Mouse (Mus musculus): Measurements from ENCODE around the gene Ptpn22. TPM values are rescaled to one million over a fixed set of nuclear protein-coding genes. Genes with fewer than 3 reads are reported as not detected.

Gene Ptpn22
- polyA plus RNA-seq, 1 experiment: 9.6 TPM

- 83% methylated on average over 7 of the region's 7 CpGs for WGBS
- no peak for DNase-seq (ENCODE audit: low read depth, low spot score)
These were observed 2.4 kb upstream of the Ptpn22 start for GRCm38 (mm10) chr3:103857036-103857805.

- DNase-seq (ENCODE audit: low read depth, low spot score): no peak
- WGBS: 92% methylated on average over 6 of the region's 6 CpGs
These were observed 1.5 kb upstream of the Ptpn22 start for GRCm38 (mm10) chr3:103857977-103858563.

- DNase-seq (ENCODE audit: low read depth, low spot score): no peak
- WGBS: 48% methylated on average over 6 of the region's 6 CpGs
These were observed 326 bp downstream of the Ptpn22 start for GRCm38 (mm10) chr3:103859851-103860391.

- WGBS: 48% methylated on average over 4 of the region's 4 CpGs
- no peak for DNase-seq (ENCODE audit: low read depth, low spot score)
These were observed 3.2 kb downstream of the Ptpn22 start for GRCm38 (mm10) chr3:103862721-103863220.

- WGBS: 75% methylated on average over 6 of the region's 6 CpGs
- no peak for DNase-seq (ENCODE audit: low read depth, low spot score)
These were observed 4.6 kb downstream of the Ptpn22 start for GRCm38 (mm10) chr3:103864200-103864599.

GRCm38 (mm10) chr3:103867424-103867971 is 7.9 kb downstream of the Ptpn22 start:
- no peak for DNase-seq (ENCODE audit: low read depth, low spot score)
- 85% methylated on average over 5 of the region's 5 CpGs for WGBS

- DNase-seq (ENCODE audit: low read depth, low spot score): no peak
- WGBS: 73% methylated on average over 4 of the region's 4 CpGs
These were observed 8.4 kb downstream of the Ptpn22 start for GRCm38 (mm10) chr3:103868008-103868407.

GRCm38 (mm10) chr3:103872663-103873098 is 13.1 kb downstream of the Ptpn22 start:
- WGBS: 47% methylated on average over 3 of the region's 3 CpGs
- DNase-seq (ENCODE audit: low read depth, low spot score): no peak

GRCm38 (mm10) chr3:103874329-103874728 is 14.7 kb downstream of the Ptpn22 start:
- 64% methylated on average over 7 of the region's 7 CpGs for WGBS

GRCm38 (mm10) chr3:103885946-103886345 is 26.4 kb downstream of the Ptpn22 start:
- DNase-seq (ENCODE audit: low read depth, low spot score): no peak
- WGBS: 68% methylated on average over 11 of the region's 11 CpGs

More at GRCm38 (mm10) chr3:103874329-103874728, 14.7 kb downstream of the Ptpn22 start:
- DNase-seq (ENCODE audit: low read depth, low spot score): no peak

GRCm38 (mm10) chr3:103887581-103887980 is 28.0 kb downstream of the Ptpn22 start:
- peak; percentile 28 for DNase-seq (ENCODE audit: low read depth, low spot score)
- WGBS: 16% methylated on average over 3 of the region's 3 CpGs

- DNase-seq (ENCODE audit: low read depth, low spot score): no peak
- WGBS: 62% methylated on average over 3 of the region's 3 CpGs
These were observed 33.8 kb downstream of the Ptpn22 start for GRCm38 (mm10) chr3:103893374-103893773.

- WGBS: 62% methylated on average over 1 of the region's 1 CpGs
- DNase-seq (ENCODE audit: low read depth, low spot score): no peak
These were observed 45.1 kb downstream of the Ptpn22 start for GRCm38 (mm10) chr3:103904705-103905104.

- DNase-seq (ENCODE audit: low read depth, low spot score): no peak
- whole genome bisulfite sequencing: 76% methylated on average over 5 of the region's 5 CpGs
These were observed 47.9 kb downstream of the Ptpn22 start for GRCm38 (mm10) chr3:103907335-103908030.

GRCm38 (mm10) chr3:103908781-103909180 is 49.2 kb downstream of the Ptpn22 start:
- DNase-seq (ENCODE audit: low read depth, low spot score): no peak
- WGBS: 54% methylated on average over 2 of the region's 2 CpGs

GRCm38 (mm10) chr3:103913451-103913961 is 53.9 kb downstream of the Ptpn22 start:
- WGBS: 2% methylated on average over 11 of the region's 11 CpGs

GRCm38 (mm10) chr3:103914010-103914669 is 54.5 kb downstream of the Ptpn22 start, which contains the start of gene Rsbn1:
TSS of gene Rsbn1 (plus strand) at chr3:103914120.
- peak; percentile 92 for DNase-seq (ENCODE audit: low read depth, low spot score)
- under 1% methylated on average over 52 of the region's 55 CpGs for WGBS

More at GRCm38 (mm10) chr3:103913451-103913961, 53.9 kb downstream of the Ptpn22 start:
- no peak for DNase-seq (ENCODE audit: low read depth, low spot score)

GRCm38 (mm10) chr3:103914732-103915508 is 55.3 kb downstream of the Ptpn22 start:
- no peak for DNase-seq (ENCODE audit: low read depth, low spot score)
- under 1% methylated on average over 59 of the region's 60 CpGs for WGBS

Data from large intestine, adult 2 months (tissue).